Mouse (Mus musculus) c-Kit-positive CD71-positive TER-119-negative erythroid progenitor cells, embryonic 14.5 days (primary cell): ENCODE data around the gene Slc15a3.

ENCODE experiments used
- DNase-seq: peaks from one replicate; pipeline ENCODE4 v3.0.0-alpha.2; 2013; ENCODE audit warnings: low read depth

Gene Slc15a3

GRCm38 (mm10) chr19:10822534-10822933, 17.0 kb upstream of the Slc15a3 start:
- no peak for DNase-seq

GRCm38 (mm10) chr19:10824061-10824460, 15.5 kb upstream of the Slc15a3 start:
- no peak for DNase-seq

- no peak for DNase-seq
These were observed 11.2 kb upstream of the Slc15a3 start for GRCm38 (mm10) chr19:10828321-10828720.

- no peak for DNase-seq
These were observed 9.9 kb upstream of the Slc15a3 start, which contains the start of gene Cd6 for GRCm38 (mm10) chr19:10829436-10830175. Gene Cd6 (minus strand): TSS chr19:10830058.

- peak; percentile 46 for DNase-seq
These were observed 8.1 kb upstream of the Slc15a3 start for GRCm38 (mm10) chr19:10831424-10831823.

GRCm38 (mm10) chr19:10832030-10832429, 7.5 kb upstream of the Slc15a3 start:
- no peak for DNase-seq

- DNase-seq = no peak
These were observed 5.9 kb upstream of the Slc15a3 start for GRCm38 (mm10) chr19:10833611-10834010.

GRCm38 (mm10) chr19:10835671-10836070, 3.9 kb upstream of the Slc15a3 start:
- no peak for DNase-seq

- no peak for DNase-seq
These were observed 2.4 kb downstream of the Slc15a3 start for GRCm38 (mm10) chr19:10841721-10842626.

- no peak for DNase-seq
These were observed 3.4 kb downstream of the Slc15a3 start for GRCm38 (mm10) chr19:10842914-10843313.

GRCm38 (mm10) chr19:10844206-10844605, 4.7 kb downstream of the Slc15a3 start:
- no peak for DNase-seq

- no peak for DNase-seq
These were observed 5.9 kb downstream of the Slc15a3 start for GRCm38 (mm10) chr19:10845454-10845853.

GRCm38 (mm10) chr19:10846150-10846549, 6.6 kb downstream of the Slc15a3 start:
- DNase-seq = no peak

- no peak for DNase-seq
These were observed 8.0 kb downstream of the Slc15a3 start for GRCm38 (mm10) chr19:10847311-10848087.

GRCm38 (mm10) chr19:10855422-10855821, 15.9 kb downstream of the Slc15a3 start:
- DNase-seq = no peak

GRCm38 (mm10) chr19:10856520-10856919, 17.0 kb downstream of the Slc15a3 start:
- no peak for DNase-seq

- DNase-seq = no peak
These were observed 20.6 kb downstream of the Slc15a3 start for GRCm38 (mm10) chr19:10860072-10860497.

GRCm38 (mm10) chr19:10866351-10866750, 26.8 kb downstream of the Slc15a3 start:
- no peak for DNase-seq

GRCm38 (mm10) chr19:10867946-10868622, 28.6 kb downstream of the Slc15a3 start:
- DNase-seq = no peak

GRCm38 (mm10) chr19:10868623-10869141, 29.2 kb downstream of the Slc15a3 start:
- no peak for DNase-seq

GRCm38 (mm10) chr19:10869241-10869885, 29.8 kb downstream of the Slc15a3 start:
- DNase-seq = no peak
